Mouse (Mus musculus): Measurements from ENCODE around the gene 4930467E23Rik.
"Not testable (repeated sequence)": the region's sequence is repeated elsewhere in the genome, so short reads cannot be mapped to it uniquely, and the experiment has no call there.

The 4930467E23Rik gene

GRCm38 (mm10) chr8:19711171-19711860 is 18.1 kb upstream of the 4930467E23Rik start:
- not testable (repeated sequence) for DNase-seq

DNA sequence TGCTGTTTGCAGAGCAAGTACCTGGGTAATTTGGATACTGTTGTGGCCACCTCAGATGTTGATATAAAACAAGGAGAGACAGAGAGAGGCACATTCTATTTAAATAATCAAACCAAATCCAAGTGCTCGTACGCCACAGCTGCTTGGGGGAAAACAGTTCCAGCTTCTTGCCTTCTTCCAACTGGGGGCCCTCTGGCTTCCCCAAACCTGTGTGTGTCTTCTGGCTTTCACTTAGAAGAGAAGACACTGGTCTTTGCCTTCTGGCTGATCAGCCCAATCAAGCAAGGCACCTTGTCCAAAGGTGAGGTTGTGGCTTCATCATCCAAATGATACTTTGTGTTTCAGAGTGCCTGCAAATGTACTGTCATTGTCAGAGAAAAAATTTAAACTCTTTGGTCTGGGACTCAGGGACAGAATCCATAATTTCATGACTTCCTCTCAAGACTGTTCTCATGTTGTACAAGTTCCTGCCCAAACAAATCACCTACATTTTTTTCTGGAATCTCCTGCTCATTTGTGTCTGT is 17.1 kb upstream of the 4930467E23Rik start:
- not testable (repeated sequence) for DNase-seq

DNA sequence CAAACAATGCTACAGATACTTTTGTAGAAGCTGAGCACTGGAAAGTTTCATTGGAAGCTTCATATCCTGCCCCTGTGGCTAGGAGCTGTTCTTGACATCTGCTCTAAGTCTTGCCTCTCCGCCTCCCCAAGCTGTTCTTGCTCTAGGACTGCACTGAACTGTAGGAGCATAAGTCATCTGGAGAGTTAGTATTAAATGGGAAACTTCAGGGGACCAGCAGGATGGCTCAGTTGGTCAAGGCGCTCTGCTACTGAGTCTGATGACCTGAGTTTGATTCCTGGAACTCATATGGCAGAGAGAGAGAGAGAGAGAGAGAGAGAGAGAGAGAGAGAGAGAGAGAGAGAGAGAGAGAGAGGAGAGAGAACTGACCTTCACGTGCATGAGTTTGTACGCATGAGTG is 16.6 kb upstream of the 4930467E23Rik start:
- DNase-seq = not testable (repeated sequence)

DNA sequence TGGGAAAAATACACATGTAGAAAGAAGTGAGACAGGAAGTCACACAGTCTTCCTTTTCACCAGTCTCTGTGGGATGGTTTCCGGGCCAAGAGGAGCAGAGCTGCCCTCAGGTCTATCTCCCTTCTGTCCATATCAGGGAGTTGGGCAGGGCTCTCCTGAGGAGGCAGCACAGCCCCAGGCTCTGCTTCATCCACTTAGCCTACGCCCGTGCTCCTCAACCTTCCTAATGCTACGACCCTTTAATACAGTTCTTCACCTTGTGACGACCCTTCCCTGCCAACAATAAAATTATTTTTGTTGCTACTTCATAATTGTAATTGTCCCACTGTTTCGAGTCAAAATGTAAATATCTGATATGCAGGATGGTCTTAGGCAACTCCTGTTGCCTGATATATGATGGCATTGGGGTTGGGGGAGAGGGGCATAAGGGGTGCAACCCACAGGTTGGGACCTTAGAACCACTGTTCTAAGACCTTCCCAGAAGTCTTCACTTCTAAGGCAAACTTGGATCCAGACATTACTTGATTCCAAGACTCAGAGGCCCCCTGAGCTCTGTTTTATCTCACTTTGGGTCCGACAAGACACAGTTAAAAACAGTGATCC is 16.0 kb upstream of the 4930467E23Rik start:
- peak; percentile 32 for DNase-seq

DNA sequence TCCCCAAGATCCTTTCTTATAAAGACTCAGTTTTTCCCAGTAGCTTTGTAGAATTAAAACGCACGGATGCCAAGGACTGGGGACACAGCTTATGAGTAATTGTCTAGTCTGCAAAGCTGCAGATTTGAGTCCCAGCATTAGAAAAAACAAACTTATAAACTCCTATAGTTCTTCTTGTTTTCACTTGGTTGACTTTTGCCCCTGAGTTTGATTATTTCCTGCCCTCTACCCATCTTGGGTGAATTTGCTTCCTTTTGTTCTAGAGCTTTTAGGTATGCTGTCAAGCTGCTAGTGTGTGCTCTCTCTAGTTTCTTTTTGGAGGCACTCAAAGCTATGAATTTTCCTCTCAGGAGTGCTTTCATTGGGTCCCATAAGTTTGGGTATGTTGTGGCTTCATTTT is 14.9 kb upstream of the 4930467E23Rik start:
- not testable (repeated sequence) for DNase-seq

GRCm38 (mm10) chr8:19715266-19715665 is 14.1 kb upstream of the 4930467E23Rik start:
- DNase-seq = not testable (repeated sequence)

DNA sequence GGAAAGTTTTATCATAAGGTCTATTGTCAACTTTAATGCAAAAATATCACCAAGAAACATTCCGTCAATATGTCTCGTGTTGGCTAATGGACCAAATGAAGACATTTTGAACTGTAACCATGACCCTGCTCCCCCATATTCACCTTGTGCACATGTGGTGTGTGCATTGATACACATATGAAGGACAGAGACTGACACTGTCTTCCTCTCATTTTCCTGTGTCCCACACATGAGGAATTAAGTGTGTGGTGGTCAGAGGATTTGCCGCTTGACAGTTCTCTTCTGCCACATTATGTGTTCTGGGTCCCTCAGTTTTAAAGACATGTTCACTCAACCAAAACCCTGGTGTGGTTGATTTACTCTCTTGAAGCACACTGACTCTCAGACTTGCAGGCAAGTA is 11.5 kb upstream of the 4930467E23Rik start:
- DNase-seq = peak; percentile 23

GRCm38 (mm10) chr8:19719513-19719912 is 9.9 kb upstream of the 4930467E23Rik start:
- peak; percentile 14 for DNase-seq

GRCm38 (mm10) chr8:19724871-19725270 is 4.5 kb upstream of the 4930467E23Rik start:
- not testable (repeated sequence) for DNase-seq

GRCm38 (mm10) chr8:19751773-19752172 is 22.4 kb downstream of the 4930467E23Rik start:
- not testable (repeated sequence) for DNase-seq

DNA sequence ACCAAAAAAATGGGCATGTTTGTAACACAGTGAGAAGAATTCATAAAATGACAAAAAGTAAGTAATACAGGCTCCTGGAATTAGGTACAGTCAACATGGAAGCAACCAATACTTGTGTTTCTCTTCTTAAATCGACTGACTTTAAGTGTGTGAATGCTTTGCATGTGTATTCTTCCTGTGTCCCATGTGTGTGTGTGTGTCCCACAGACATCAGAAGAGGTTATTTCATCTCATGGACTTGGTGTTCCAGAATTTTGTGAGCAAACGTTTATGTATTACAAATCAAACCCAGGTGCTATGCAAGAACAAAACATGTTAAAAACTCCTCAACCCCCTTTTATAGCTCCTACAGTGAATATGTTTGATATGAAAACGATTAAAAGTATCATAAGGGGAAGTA is 24.8 kb downstream of the 4930467E23Rik start:
- not testable (repeated sequence) for DNase-seq

GRCm38 (mm10) chr8:19754961-19755360 is 25.6 kb downstream of the 4930467E23Rik start:
- not testable (repeated sequence) for DNase-seq

- not testable (repeated sequence) for DNase-seq
Measured at GRCm38 (mm10) chr8:19761660-19762059, 32.3 kb downstream of the 4930467E23Rik start.

GRCm38 (mm10) chr8:19762860-19763592 is 33.6 kb downstream of the 4930467E23Rik start:
- DNase-seq = not testable (repeated sequence)

- peak; percentile 45 for DNase-seq
Measured at GRCm38 (mm10) chr8:19765531-19765930, 36.2 kb downstream of the 4930467E23Rik start.

DNA sequence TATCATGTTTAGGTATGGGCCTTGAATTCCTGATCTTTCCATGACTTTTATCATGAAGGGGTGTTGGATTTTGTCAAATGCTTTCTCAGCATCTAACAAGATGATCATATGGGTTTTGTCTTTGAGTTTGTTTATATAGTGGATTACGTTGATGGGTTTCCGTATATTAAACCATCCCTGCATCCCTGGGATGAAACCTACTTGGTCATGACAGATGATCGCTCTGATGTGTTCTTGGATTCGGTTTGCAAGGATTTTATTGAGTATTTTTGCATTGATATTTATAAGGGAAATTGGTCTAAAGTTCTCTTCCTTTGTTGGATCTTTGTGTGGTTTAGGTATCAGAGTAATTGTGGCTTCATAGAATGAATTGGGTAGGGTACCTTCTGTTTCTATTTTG is 44.1 kb downstream of the 4930467E23Rik start:
- DNase-seq = not testable (repeated sequence)

DNA sequence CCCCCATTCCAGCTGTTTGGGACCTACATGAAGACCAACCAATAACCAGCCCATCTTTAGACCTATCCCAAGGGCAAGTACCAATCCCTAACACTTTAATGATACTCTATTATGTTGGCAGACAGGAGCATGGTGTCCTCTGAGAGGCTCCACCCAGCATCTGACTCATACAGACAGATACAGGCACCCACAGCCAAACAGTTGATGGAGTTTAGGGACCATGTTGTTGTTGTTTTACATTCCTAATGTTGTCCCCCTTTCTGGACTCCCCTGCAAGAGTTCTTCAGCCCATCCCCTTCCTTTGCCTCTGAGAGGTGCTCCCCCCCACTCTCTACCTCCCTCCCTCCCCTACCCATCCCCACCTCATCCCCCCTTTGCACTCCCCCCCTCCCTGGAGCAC is 46.9 kb downstream of the 4930467E23Rik start:
- not testable (repeated sequence) for DNase-seq

- DNase-seq = not testable (repeated sequence)
Measured at GRCm38 (mm10) chr8:19777500-19777899, 48.1 kb downstream of the 4930467E23Rik start.

GRCm38 (mm10) chr8:19778126-19778525 is 48.8 kb downstream of the 4930467E23Rik start:
- DNase-seq = peak; percentile 23

DNA sequence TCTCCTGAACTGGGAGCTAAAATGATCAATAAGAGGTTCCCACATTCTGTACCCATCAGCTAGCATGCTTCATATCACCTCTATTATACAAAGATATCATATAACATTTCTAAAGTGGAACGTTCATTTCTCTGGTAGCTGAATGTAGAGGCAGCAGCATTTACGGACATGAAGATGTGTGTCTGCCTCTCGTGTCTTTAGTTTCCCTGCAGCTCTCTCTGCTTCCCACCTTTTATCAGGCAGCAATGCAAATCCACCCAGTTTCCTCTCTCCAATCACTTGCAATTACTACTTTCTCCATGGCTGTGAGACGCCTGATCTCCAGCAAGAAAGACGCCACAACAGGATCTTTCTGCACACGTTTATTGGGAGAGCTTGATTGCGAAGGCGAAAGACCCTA is 49.5 kb downstream of the 4930467E23Rik start:
- DNase-seq = not testable (repeated sequence)

DNA sequence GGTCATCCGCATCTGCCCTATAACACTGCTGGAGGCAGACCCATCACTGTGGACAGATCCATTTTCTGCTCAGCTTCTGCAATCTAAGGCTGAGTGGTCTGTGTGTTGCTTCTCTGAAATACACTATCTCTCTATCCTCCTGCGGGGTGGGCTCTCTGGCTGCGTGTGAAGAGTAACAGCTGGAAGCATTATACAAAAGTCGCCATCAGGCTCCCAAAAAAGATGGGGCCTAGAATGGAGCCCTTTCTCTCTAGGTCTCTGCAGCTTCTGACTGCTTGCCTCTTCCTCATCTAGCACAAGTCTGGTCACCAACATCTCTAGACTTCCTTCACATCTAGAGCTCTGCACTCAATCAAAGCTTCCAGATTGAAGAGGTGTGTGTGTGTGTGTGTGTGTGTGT is 50.8 kb downstream of the 4930467E23Rik start:
- not testable (repeated sequence) for DNase-seq

GRCm38 (mm10) chr8:19780658-19781057 is 51.3 kb downstream of the 4930467E23Rik start:
- not testable (repeated sequence) for DNase-seq
